Mouse (Mus musculus): ENCODE data around the gene Plekhm3.

DNA sequence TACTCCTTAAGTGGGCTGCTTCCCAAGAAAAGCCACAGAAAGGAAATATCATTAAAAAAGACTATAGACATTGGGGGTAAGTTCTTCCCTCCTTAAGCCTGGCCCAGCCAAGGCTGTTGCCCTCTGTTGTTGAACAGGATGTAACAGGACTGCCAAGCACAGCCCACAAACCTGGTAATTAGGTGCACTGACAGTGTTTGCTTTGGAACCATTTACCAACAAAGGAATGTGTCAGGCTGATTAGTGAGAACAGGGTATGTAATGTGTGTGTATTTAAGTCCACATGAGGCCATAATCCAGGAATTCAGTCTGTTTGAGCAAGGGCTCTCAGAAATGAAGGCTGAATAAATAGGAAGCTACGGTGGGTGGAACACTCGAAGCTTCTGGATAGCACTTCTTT is 147.5 kb downstream of the Plekhm3 start:
- TF ChIP-seq CTCF (IDR thresholded peaks at IDR 0.05; ENCODE audit: control insufficient read depth, insufficient read depth, insufficient read length) (no peak), MAX (IDR thresholded peaks at IDR 0.05) (no peak), USF1 (IDR thresholded peaks at IDR 0.05; ENCODE audit: low read depth) (no peak), MYOG (IDR thresholded peaks at IDR 0.05; ENCODE audit: control insufficient read depth, extremely low read depth, insufficient read length) (no peak), FOSL1 (IDR thresholded peaks at IDR 0.05; ENCODE audit: insufficient read depth, low read length, poor library complexity, severe bottlenecking) (no peak), CEBPB (IDR thresholded peaks at IDR 0.05; ENCODE audit: low read depth) (no peak), MYOD1 (IDR thresholded peaks at IDR 0.05; ENCODE audit: control insufficient read depth, insufficient read length, low read depth) (no peak)

All from C2C12 (cell line).